10 mouse cellular contexts compared by ENCODE assay signal in the genomic region with DNA sequence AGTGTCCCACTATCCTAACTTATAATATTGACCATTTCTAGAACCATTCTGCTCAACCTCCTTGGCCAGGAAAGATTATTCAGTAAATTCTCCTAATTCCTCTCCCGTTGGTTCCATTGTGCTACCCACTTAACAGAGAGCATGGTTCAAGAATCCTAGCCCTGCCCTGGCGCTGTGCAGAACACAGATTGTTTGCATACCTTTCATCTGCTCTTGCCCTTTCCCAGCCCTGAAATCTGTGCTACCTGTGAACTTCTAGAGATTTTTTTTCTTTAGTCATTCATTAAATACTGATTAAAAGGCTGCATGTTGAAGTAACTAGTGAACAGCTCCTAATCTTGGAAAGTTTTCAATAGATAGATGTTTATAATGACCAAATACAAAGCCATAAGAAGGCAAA.
"Had no signal": no experiment of that assay in that cellular context is flagged by ENCODE, and none has a peak within 500 bp of the region (broad histone marks: within the 10 kb centered on the region; RNA-seq: fewer than 3 reads in every experiment).

No protein-coding gene starts in this region.

- H3K36me3 ChIP-seq: limb, embryonic 13.5 days; lung, embryonic 15.5 days had no signal

- H3K27ac ChIP-seq: hindbrain, postnatal 0 days; limb, embryonic 13.5 days; liver, embryonic 14.5 days; lung, embryonic 15.5 days; neural tube, embryonic 12.5 days had no signal

- H3K4me2 ChIP-seq: limb, embryonic 13.5 days; lung, embryonic 15.5 days; neural tube, embryonic 12.5 days had no signal

- H3K9me3 ChIP-seq: limb, embryonic 13.5 days; lung, embryonic 15.5 days; neural tube, embryonic 12.5 days had no signal

- H3K4me3 ChIP-seq: limb, embryonic 13.5 days; lung, embryonic 15.5 days; neural tube, embryonic 12.5 days had no signal

- H3K9ac ChIP-seq: limb, embryonic 13.5 days; liver, embryonic 14.5 days; lung, embryonic 15.5 days; neural tube, embryonic 12.5 days had no signal

- DNase-seq: kidney, adult 11 months; kidney, postnatal 36 days; left cerebral cortex, postnatal 4 days; midbrain, embryonic 14.5 days; thymus, postnatal 4 days had no signal

- ATAC-seq: hindbrain, postnatal 0 days had no signal

- H3K4me1 ChIP-seq: limb, embryonic 13.5 days; lung, embryonic 15.5 days; neural tube, embryonic 12.5 days had no signal

- H3K27me3 ChIP-seq: limb, embryonic 13.5 days; lung, embryonic 15.5 days; neural tube, embryonic 12.5 days had no signal
